Mouse (Mus musculus) G1E (cell line): ENCODE measurements around the gene R3hdm4. TPM values are rescaled to one million over a fixed set of nuclear protein-coding genes. Genes with fewer than 3 reads are reported as not detected.
A peak's percentile ranks its signal among the peaks of the same experiment; 100 is the strongest.

Source experiments
- ATAC-seq: 2 replicates; pipeline ENCODE4 v1.8.0; 2016; ENCODE audit warnings: mild to moderate bottlenecking; ENCODE audit not compliant: insufficient number of reproducible peaks, poor library complexity, low FRiP score, severe bottlenecking; ENCODE audit errors: extremely low read depth
- DNase-seq: peaks from one replicate; pipeline ENCODE4 v3.0.0; 2012; ENCODE audit warnings: low spot score
- H3K27me3 ChIP-seq: 2 replicates; pipeline ENCODE4 v1.6.1; 2012; ENCODE audit warnings: mild to moderate bottlenecking, low read length, inconsistent platforms; ENCODE audit not compliant: insufficient read depth
- H3K36me3 ChIP-seq: replicated peaks from 2 replicates; pipeline ENCODE3; 2012; ENCODE audit warnings: mild to moderate bottlenecking, inconsistent platforms
- H3K4me1 ChIP-seq: 2 replicates; pipeline ENCODE4 v1.6.1; 2012; ENCODE audit warnings: low read depth, low read length, inconsistent platforms, mixed read lengths; ENCODE audit not compliant: insufficient read depth
- H3K4me3 ChIP-seq: 2 replicates; pipeline ENCODE4 v1.5.1; 2012; ENCODE audit warnings: low read depth, mild to moderate bottlenecking, inconsistent platforms, low read length, moderate library complexity, mixed read lengths
- H3K9me3 ChIP-seq: replicated peaks from 2 replicates; pipeline ENCODE4 v1.6.1; 2012; ENCODE audit warnings: inconsistent platforms
- CTCF ChIP-seq: IDR thresholded peaks from 2 replicates; pipeline ENCODE4 v1.5.1; 2012; ENCODE audit warnings: low read depth, low read length, inconsistent platforms, mixed read lengths
- GATA1 ChIP-seq: IDR thresholded peaks from 2 replicates; pipeline ENCODE4 v1.6.1; 2012; ENCODE audit warnings: borderline replicate concordance, low read length, inconsistent platforms, mixed read lengths
- GATA2 ChIP-seq: IDR thresholded peaks from 2 replicates; pipeline ENCODE4 v1.6.1; 2012; ENCODE audit warnings: low read depth, low read length, inconsistent platforms, borderline replicate concordance
- POLR2AphosphoS5 ChIP-seq: IDR thresholded peaks from 2 replicates; pipeline ENCODE4 v1.6.1; 2012; ENCODE audit warnings: low read depth, low read length, inconsistent platforms; ENCODE audit not compliant: insufficient replicate concordance
- TAL1 ChIP-seq: conservative IDR thresholded peaks from 2 replicates; pipeline ENCODE4 v1.6.1; 2012; ENCODE audit warnings: low read depth, low read length, inconsistent platforms, mixed read lengths
- polyA plus RNA-seq: library from polyadenylated mRNA; stranded (reverse); fragments of >175 nt; gene quantifications from 2 replicates; pipeline ENCODE4 v1.2.3, GENCODE M21; 2012
- total RNA-seq, 2 experiments: library from RNA; stranded (forward) in 1 of 2; stranded (reverse) in 1 of 2; fragments of 200-1000 nt in 1 of 2; fragments of >200 nt in 1 of 2; fragmentation: Nextera tagmentation in 1 of 2; gene quantifications; 2 replicates each; pipeline ENCODE4 v1.2.3; 2014 to 2017

Gene R3hdm4
- total and polyA plus RNA-seq, 3 experiments = 35.8 to 203 (median 118) TPM

DNA sequence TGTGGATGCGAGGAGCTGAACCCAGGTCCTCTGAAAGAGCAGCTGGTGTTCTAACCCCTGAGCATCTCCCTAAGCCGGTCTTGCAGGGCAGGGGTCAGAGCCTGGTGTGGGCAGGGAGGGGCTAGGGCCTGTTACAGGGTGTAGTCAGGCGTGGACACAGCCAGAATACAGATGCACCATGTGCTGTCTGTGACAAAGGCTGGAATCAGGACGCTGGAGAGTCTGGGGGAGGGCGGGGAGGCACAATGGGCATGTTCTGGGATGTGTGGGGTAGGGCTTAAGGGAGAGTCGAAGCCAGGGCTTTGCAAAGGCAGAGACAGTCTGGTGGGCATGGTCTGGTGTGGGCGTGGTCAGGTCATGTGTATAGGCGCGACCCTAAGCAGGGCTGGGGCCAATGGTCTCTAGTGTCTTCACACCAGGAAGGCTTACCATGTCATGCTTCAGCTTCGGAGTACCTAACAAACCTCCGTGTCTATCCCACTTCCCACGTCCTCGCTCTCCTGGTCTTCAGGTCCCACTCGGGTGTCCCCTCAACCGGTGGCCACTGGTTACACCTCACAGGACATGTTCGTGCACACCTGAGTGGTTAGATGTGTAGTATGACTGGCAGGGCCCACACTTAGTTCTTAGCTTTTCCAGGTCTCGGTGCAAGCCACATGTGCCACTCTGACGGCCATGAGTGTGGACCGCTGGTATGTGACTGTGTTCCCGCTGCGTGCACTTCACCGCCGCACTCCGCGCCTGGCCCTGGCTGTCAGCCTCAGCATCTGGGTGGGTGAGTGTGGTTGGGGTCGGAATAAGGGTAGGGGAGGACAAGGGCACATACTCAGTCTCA, 735 bp downstream of the R3hdm4 start:
- H3K4me3 ChIP-seq = 0 out of 2 replicates have a peak overlapping the region, but pooled peaks have one; percentile 26
- ATAC-seq (no peak), DNase-seq (no peak)
- no peaks in the 10 kb centered on the region; the same call in 1 of the 2 replicates for H3K27me3 ChIP-seq
- peaks cover 62% of the 10 kb centered on the region for H3K4me1 ChIP-seq
- peaks cover 15% of the 10 kb centered on the region for H3K9me3 ChIP-seq
- peaks cover 1% of the 10 kb centered on the region for H3K36me3 ChIP-seq
- TF ChIP-seq CTCF (no peak), GATA1 (no peak), GATA2 (no peak), TAL1 (no peak)

GRCm38 (mm10) chr10:79919251-79919849, 1.7 kb downstream of the R3hdm4 start:
- Histone ChIP-seq H3K4me1 (peaks cover 66% of the 10 kb centered on the region), H3K4me3 (peak overlapping the region; percentile 54; the same call in 1 of the 2 replicates), H3K9me3 (peaks cover 15% of the 10 kb centered on the region), H3K27me3 (no peaks in the 10 kb centered on the region; the same call in 1 of the 2 replicates), H3K36me3 (peaks cover 3% of the 10 kb centered on the region)
- DNase-seq (no peak), ATAC-seq (no peak)
- TF ChIP-seq GATA2 (no peak), TAL1 (no peak), POLR2AphosphoS5 (no peak), CTCF (no peak), GATA1 (no peak)

DNA sequence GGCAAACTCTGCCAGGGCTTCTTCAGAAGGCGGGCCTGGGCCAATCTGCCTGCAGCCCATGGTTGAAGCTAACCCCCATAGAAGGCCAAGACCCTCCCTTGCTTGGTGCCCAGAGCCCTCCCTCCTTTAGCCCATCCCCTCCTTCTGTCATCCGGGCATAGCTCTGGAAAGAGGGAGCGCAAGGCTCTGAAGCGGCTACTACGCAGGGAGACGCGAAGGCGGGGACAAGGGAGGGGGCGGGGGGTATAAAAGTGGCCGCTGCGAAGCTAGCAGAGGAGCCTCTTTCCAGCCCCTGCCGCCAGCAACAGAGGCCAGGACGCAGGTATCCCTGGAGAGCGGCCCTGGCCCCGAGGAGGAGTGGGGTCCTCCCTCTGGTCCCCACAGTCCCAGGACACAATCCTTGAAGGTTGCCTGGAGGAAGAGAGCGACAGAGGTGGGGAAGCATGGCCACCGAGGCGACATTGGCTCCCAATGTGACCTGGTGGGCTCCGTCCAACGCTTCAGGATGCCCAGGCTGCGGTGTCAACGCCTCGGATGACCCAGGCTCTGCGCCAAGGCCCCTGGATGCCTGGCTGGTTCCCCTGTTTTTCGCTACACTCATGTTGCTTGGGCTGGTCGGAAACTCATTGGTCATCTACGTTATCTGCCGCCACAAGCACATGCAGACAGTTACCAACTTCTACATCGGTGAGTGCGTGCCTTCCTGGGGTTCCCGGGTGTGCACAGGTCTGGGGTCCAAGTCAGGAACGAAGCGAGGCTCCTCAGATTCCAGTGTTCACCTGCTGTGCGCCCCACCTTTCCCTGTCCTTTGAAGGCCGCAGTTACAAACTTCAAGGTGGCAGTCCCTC, 2.6 kb downstream of the R3hdm4 start:
- ATAC-seq = no peak
- no peak for DNase-seq
- Histone ChIP-seq H3K9me3 (peaks cover 15% of the 10 kb centered on the region), H3K4me3 (no peak overlapping the region), H3K4me1 (peaks cover 73% of the 10 kb centered on the region), H3K27me3 (no peaks in the 10 kb centered on the region; the same call in 1 of the 2 replicates), H3K36me3 (peaks cover 10% of the 10 kb centered on the region)
- TF ChIP-seq GATA1 (no peak), CTCF (no peak), GATA2 (no peak), TAL1 (no peak), POLR2AphosphoS5 (no peak)

DNA sequence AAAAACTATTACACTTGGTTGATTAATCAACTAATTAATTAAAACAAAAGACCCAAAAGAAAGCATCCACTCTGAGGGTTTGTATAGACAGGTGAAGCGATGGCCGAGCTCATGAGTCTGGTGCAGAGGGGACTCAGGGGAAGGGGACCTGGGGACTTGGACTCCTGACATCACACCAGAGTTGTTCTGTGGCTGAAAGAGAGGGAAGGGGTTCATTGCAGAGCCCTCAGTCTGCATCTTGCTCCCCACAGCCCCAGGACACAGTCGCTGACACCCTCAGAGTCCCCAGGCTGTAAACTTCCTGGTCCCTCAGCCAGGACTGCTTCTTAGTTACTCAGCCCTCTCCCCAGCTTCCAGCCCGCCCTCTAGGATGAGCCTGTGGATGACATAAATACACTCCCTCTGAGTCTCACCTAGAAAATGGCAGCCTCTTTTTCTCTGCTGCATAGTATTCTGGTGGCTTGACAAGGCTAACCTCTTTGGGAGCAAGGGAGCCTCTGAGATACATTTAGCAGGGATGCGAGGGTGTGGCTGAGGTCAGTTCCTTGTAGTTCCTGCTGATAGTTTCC, 3.4 kb downstream of the R3hdm4 start:
- Histone ChIP-seq H3K4me1 (peaks cover 78% of the 10 kb centered on the region), H3K9me3 (peaks cover 15% of the 10 kb centered on the region), H3K27me3 (no peaks in the 10 kb centered on the region; the same call in 1 of the 2 replicates), H3K36me3 (peaks cover 19% of the 10 kb centered on the region), H3K4me3 (peak overlapping the region; percentile 87; the same call in 1 of the 2 replicates)
- ATAC-seq (no peak), DNase-seq (no peak)
- no peak for TF ChIP-seq GATA1
- no peak for TF ChIP-seq TAL1
- TF ChIP-seq POLR2AphosphoS5 = no peak
- TF ChIP-seq GATA2 = no peak
- no peak for TF ChIP-seq CTCF

- peak; percentile 85 for DNase-seq
- TF ChIP-seq GATA2 (no peak), GATA1 (no peak), POLR2AphosphoS5 (no peak), TAL1 (no peak), CTCF (no peak)
- Histone ChIP-seq H3K4me1 (peaks cover 83% of the 10 kb centered on the region), H3K4me3 (peak within 1 kb of the TSS; percentile 87), H3K36me3 (peaks cover 25% of the 10 kb centered on the region), H3K27me3 (no peaks in the 10 kb centered on the region; the same call in 1 of the 2 replicates), H3K9me3 (peaks cover 15% of the 10 kb centered on the region)
- ATAC-seq = 0 out of 2 replicates have a peak, but pooled peaks have one; percentile 30
Measured at GRCm38 (mm10) chr10:79916808-79917531, 4.0 kb downstream of the R3hdm4 start, which contains the start of gene Kiss1r. Kiss1r (plus strand) TSS chr10:79916971.
